Mouse (Mus musculus) forebrain, embryonic 12.5 days (tissue): ENCODE measurements around the gene Lcn2. TPM values are rescaled to one million over a fixed set of nuclear protein-coding genes. Genes with fewer than 3 reads are reported as not detected.

Experiments
- ATAC-seq: fragments of 200-750 bp; cut with Nextera tagmentation; 2 replicates; pipeline ENCODE4 v1.8.0; 2017; ENCODE audit warnings: moderate TSS enrichment; ENCODE audit not compliant: low FRiP score
- H3K27ac ChIP-seq: fragments of 300-500 bp; sonication (generic); 2 replicates; pipeline ENCODE4 v1.5.1; 2016; ENCODE audit warnings: mild to moderate bottlenecking
- H3K27me3 ChIP-seq: fragments of 300-500 bp; sonication (generic); 2 replicates; pipeline ENCODE4 v1.6.1; 2016; ENCODE audit warnings: mild to moderate bottlenecking
- H3K36me3 ChIP-seq: fragments of 300-500 bp; sonication (generic); replicated peaks from 2 replicates; pipeline ENCODE4 v1.6.1; 2016; ENCODE audit warnings: mild to moderate bottlenecking
- H3K4me1 ChIP-seq: fragments of 300-500 bp; sonication (generic); 2 replicates; pipeline ENCODE4 v1.6.1; 2016
- H3K4me2 ChIP-seq: fragments of 300-500 bp; sonication (generic); 2 replicates; pipeline ENCODE4 v1.6.1; 2016; ENCODE audit warnings: mild to moderate bottlenecking, moderate library complexity
- H3K4me3 ChIP-seq: fragments of 300-500 bp; sonication (generic); replicated peaks from 2 replicates; pipeline ENCODE4 v1.5.1; 2016; ENCODE audit warnings: mild to moderate bottlenecking
- H3K9ac ChIP-seq: fragments of 300-500 bp; sonication (generic); 2 replicates; pipeline ENCODE4 v1.6.1; 2016; ENCODE audit warnings: mild to moderate bottlenecking
- H3K9me3 ChIP-seq: fragments of 300-500 bp; sonication (generic); 2 replicates; pipeline ENCODE4 v1.6.1; 2016
- WGBS: fragments of 180-500 bp; shearing (Covaris S2); methylation state at CpG from one replicate; pipeline ENCODE4 v1.1.7; 2016; 5-methylcytosine and 5-hydroxymethylcytosine counted together
- polyA plus RNA-seq: library from polyadenylated mRNA; unstranded; fragments of >200 nt; fragmentation: Nextera tagmentation; extraction: Ambion mirVana; gene quantifications from 2 replicates; pipeline ENCODE4 v1.2.1, GENCODE M21; 2016

The Lcn2 gene
- 0.45 and 0.50 TPM in 2 replicates for polyA plus RNA-seq

DNA sequence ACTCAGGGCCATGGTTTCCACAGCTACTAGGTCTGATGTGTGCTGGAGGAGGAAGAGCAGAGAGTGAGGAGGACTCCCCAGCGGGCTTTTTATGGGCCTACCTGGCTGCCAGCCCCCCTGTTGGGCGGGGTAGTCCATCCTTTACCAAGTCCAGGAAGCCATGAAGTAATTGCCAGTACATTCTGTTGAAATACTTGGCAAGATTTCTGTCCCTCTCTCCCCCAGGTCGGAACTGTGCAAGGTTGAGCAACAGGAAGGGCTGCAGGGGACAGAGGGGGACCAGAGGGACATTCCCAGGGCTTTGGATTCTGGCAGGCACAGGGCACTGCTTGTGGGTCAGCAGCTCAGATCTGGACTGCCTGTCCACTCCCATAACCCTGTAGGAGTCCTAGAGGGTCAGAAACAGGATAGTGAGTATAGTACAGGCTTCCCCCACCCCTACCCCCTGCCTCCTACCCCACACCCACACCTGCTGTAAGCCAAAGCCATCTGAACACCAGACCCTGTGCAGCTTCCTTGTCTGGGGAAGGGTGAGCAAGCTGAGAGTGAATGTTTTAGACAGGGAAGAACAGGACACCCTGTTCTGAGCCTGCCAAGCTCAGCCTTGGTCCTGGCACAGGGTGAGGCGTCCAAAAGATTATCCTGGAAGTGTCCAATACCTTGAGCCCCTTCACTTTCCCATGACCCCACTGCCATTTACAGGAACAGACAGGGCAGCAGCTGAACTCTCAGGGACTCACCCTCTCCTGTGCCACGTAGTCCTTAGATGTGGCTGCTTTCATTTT lies at the start of gene Lcn2:
Gene Lcn2, minus strand, starts transcription at position 547 of the 785 bp plus-strand sequence.
- Histone ChIP-seq H3K9ac (no peak within 1 kb of the TSS), H3K4me3 (no peak within 1 kb of the TSS), H3K36me3 (no peaks in the 10 kb centered on the region), H3K9me3 (no peaks in the 10 kb centered on the region), H3K27ac (no peak within 1 kb of the TSS), H3K4me1 (no peaks in the 10 kb centered on the region), H3K4me2 (no peak within 1 kb of the TSS), H3K27me3 (peaks cover 6% of the 10 kb centered on the region)
- no peak for ATAC-seq
- WGBS, result 62% methylated on average over 5 of the region's 5 CpGs

DNA sequence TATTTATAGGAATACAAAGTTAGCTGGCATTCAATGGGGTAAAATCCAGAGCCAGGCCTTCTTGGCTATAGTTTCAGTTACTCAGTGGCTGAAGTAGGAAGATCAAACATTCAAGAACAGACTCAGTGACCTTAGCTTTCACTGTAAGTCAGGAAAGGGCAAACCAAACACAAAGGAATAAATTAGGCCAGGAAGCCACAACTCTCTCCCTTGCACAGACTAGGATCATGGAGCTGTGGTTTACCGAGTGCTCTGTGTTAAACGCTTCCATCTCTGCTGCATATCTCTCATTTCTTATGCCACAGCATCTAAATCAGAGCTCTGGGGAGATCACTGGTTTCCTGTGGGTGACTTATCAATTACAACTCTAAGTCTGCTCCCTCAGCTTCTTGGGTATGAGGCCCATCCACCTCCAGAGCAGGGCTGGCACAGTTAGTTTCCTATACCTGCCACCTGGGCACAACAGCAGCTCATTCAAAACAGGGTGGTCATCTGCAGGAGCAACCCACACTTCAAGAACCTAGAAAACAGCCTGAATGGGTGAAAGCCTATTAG lies 49.6 kb upstream of the Lcn2 start:
- Histone ChIP-seq H3K27ac (peak overlapping the region; percentile 81), H3K9ac (0 out of 2 replicates have a peak overlapping the region, but pooled peaks have one; percentile 17), H3K4me2 (no peak overlapping the region), H3K36me3 (no peaks in the 10 kb centered on the region), H3K27me3 (no peaks in the 10 kb centered on the region), H3K4me3 (no peak overlapping the region), H3K9me3 (no peaks in the 10 kb centered on the region), H3K4me1 (peaks cover 41% of the 10 kb centered on the region)
- ATAC-seq, result no peak
- 67% methylated on average over 2 of the region's 2 CpGs for WGBS

DNA sequence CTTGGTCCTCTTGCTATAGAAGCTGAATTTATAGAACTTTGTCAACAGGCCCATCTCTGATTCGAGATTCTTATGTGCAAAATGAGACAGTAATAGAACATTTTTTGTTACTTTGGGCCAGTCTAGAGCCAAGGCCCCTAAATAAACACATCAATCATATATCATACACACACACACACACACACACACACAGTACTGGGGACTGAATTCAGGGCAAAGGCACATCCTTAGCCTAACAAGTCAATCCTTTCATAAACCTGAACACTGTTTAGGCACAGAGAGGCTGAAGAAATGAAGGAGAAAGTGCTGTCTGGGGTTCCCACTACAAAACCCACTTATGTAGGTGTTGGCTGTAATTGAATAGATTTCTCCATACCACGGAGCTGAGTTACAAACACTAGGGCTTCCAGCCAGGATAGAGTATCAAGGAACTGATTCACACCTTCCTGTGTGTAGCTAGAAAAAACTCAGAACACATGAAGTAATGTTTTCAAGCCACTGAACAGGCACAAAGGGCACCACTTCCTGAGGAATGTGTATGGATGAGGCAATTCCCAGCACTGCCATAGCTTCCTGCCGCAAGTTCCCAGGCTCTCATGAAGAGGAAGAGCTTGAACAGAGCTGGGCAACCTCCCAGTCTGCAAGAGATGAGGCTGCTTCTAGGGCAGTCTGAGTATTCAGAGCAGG lies 48.8 kb upstream of the Lcn2 start:
- Histone ChIP-seq H3K36me3 (no peaks in the 10 kb centered on the region), H3K27me3 (no peaks in the 10 kb centered on the region), H3K4me1 (peaks cover 41% of the 10 kb centered on the region), H3K27ac (peak overlapping the region; percentile 81), H3K9ac (no peak overlapping the region; the same call in 1 of the 2 replicates), H3K4me2 (no peak overlapping the region), H3K4me3 (no peak overlapping the region), H3K9me3 (no peaks in the 10 kb centered on the region)
- WGBS, result 43% methylated on average over 3 of the region's 3 CpGs
- ATAC-seq, result peak; percentile 39; the same call in 1 of the 2 replicates

DNA sequence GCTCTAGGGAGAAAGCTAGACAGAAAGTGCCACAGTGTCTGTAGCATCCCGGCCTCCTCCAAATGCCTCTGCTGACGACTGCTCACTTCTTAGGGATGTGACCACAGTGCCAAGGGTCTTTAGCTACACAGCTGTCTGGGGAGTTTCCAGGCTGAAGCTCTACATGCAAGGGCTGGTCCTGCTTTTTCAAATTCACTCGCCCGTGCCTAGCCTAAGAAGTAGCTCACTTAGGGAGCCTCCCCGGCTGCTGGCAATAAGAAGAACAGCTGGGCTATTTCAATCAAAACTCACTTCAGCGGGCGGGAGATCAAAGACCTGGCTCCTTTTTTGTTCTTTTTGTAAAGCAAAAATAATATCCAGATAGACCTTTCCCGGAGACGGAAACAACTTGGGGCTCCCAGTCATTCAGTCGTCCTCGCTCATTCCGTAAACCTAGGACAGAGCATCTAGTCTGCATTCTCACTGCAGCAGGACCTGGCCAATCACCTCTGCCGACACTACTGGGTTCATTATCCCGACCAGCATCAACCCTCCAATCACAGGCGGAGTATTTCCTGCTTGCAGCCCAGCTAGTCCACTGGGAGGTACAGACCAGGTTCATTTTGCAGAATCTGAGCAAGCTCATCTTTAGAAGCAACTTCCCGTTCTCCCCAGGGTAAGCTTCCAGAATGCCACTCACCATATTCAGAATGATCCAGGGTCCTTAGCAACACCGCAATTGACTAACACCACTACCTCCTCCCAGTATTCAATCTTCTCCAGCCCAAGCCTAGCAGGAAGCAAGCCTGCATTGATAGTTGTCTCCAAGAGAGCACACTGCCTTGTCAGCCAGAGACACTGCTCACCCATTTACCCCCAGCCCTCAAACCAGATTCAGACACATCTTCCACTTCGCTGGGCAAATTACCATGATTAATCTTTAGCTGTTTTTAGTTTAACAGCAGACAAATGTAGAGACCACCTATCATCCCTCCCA lies 42.9 kb upstream of the Lcn2 start:
- 6% methylated on average over 18 of the region's 18 CpGs for WGBS
- H3K9ac ChIP-seq, result peak overlapping the region; percentile 55
- ATAC-seq, result peak; percentile 97
- H3K27me3 ChIP-seq, result no peaks in the 10 kb centered on the region
- H3K4me1 ChIP-seq, result peaks cover 46% of the 10 kb centered on the region
- H3K9me3 ChIP-seq, result no peaks in the 10 kb centered on the region
- H3K36me3 ChIP-seq, result no peaks in the 10 kb centered on the region
- peak overlapping the region; percentile 71 for H3K4me2 ChIP-seq
- peak overlapping the region; percentile 89 for H3K27ac ChIP-seq
- peak overlapping the region; percentile 46 for H3K4me3 ChIP-seq

DNA sequence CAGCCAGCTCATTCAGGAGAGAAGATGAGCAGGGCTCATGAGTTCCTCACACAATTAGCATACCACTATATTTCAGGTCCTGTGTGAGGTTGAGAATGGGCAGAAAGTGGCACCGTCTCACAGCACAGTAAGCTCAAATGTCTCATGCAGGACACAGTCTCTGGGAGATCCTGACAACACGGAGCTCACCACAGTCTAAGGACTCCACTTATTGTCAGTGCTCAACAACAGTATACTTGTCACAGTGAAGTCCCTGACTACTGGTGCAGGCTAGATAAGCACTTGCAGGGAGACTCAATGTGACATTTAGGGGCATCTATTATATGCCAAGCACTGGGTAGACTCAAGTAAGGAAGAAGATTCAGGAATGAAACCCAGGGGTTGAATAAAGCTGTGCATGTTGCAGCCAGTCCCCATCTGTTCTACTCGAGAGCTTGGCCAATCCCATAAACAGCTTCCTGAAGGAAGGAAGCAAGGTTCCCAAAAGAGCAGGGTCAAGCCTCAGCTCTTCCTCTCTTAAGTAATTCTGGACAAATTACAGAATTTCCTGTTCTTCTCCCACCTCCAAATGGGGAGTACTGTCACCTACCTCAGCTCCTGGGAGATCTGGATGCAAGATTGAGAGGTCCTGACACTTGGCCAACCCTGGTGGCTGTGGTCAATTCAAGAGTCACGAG lies 41.3 kb upstream of the Lcn2 start:
- Histone ChIP-seq H3K4me3 (no peak overlapping the region), H3K9ac (no peak overlapping the region)

GRCm38 (mm10) chr2:32428262-32428722 lies 40.2 kb upstream of the Lcn2 start:
- Histone ChIP-seq H3K4me3 (peak overlapping the region; percentile 20), H3K36me3 (no peaks in the 10 kb centered on the region), H3K9me3 (no peaks in the 10 kb centered on the region), H3K4me1 (peaks cover 64% of the 10 kb centered on the region), H3K27ac (peak overlapping the region; percentile 85), H3K4me2 (peak overlapping the region; percentile 71), H3K27me3 (no peaks in the 10 kb centered on the region), H3K9ac (0 out of 2 replicates have a peak overlapping the region, but pooled peaks have one; percentile 36)
- 30% methylated on average over 8 of the region's 8 CpGs for WGBS
- ATAC-seq, result peak; percentile 57

More for the DNA sequence above, 41.3 kb upstream of the Lcn2 start:
- peak overlapping the region; percentile 71 for H3K4me2 ChIP-seq
- WGBS, result 69% methylated on average over 4 of the region's 4 CpGs
- H3K27me3 ChIP-seq, result no peaks in the 10 kb centered on the region
- peaks cover 53% of the 10 kb centered on the region for H3K4me1 ChIP-seq
- no peaks in the 10 kb centered on the region for H3K36me3 ChIP-seq
- no peak for ATAC-seq
- no peaks in the 10 kb centered on the region for H3K9me3 ChIP-seq
- peak overlapping the region; percentile 85 for H3K27ac ChIP-seq

GRCm38 (mm10) chr2:32427720-32428119 lies 39.7 kb upstream of the Lcn2 start:
- no peak overlapping the region for H3K4me3 ChIP-seq
- WGBS, result 74% methylated on average over 5 of the region's 5 CpGs

GRCm38 (mm10) chr2:32426141-32426540 lies 38.1 kb upstream of the Lcn2 start:
- H3K27ac ChIP-seq, result no peak overlapping the region
- H3K36me3 ChIP-seq, result peaks cover 2% of the 10 kb centered on the region; the same call in 1 of the 2 replicates
- H3K27me3 ChIP-seq, result no peaks in the 10 kb centered on the region
- H3K4me1 ChIP-seq, result peaks cover 67% of the 10 kb centered on the region
- no peak overlapping the region for H3K4me2 ChIP-seq
- H3K9ac ChIP-seq, result no peak overlapping the region
- WGBS, result 100% methylated on average over 1 of the region's 1 CpGs
- ATAC-seq, result no peak
- no peak overlapping the region for H3K4me3 ChIP-seq
- H3K9me3 ChIP-seq, result no peaks in the 10 kb centered on the region

More at GRCm38 (mm10) chr2:32427720-32428119, 39.7 kb upstream of the Lcn2 start:
- Histone ChIP-seq H3K9ac (no peak overlapping the region), H3K4me2 (peak overlapping the region; percentile 71), H3K4me1 (peaks cover 70% of the 10 kb centered on the region), H3K36me3 (no peaks in the 10 kb centered on the region), H3K9me3 (no peaks in the 10 kb centered on the region), H3K27ac (peak overlapping the region; percentile 85), H3K27me3 (no peaks in the 10 kb centered on the region)
- no peak for ATAC-seq

- Histone ChIP-seq H3K27ac (peak overlapping the region; percentile 84; the same call in 1 of the 2 replicates), H3K4me1 (peaks cover 63% of the 10 kb centered on the region), H3K36me3 (peaks cover 7% of the 10 kb centered on the region), H3K27me3 (no peaks in the 10 kb centered on the region), H3K9ac (no peak overlapping the region), H3K4me2 (no peak overlapping the region), H3K4me3 (no peak overlapping the region), H3K9me3 (no peaks in the 10 kb centered on the region)
- WGBS, result 90% methylated on average over 5 of the region's 5 CpGs
- no peak for ATAC-seq
Observed at GRCm38 (mm10) chr2:32425568-32425967, 37.5 kb upstream of the Lcn2 start.

DNA sequence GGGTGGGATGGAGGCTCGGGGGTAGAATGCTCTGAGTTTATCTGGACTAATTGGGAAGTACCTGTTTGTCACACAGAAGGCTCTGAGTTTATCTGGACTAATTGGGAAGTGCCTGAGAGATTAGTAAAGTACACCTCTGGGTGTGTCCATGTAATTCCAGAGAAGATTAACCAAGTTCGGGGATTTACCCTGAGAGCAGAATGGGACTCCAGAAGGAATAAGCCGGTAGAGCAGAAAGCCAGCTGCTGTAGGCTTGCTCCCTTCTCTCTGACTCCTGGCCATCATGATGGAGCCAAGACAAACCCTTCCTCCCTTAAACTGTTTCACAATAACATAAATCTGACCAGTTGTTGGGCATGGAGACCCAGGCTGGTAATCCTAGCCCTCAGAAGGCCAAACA lies 36.7 kb upstream of the Lcn2 start:
- Histone ChIP-seq H3K4me1 (peaks cover 56% of the 10 kb centered on the region), H3K36me3 (peaks cover 15% of the 10 kb centered on the region), H3K27me3 (no peaks in the 10 kb centered on the region), H3K9me3 (no peaks in the 10 kb centered on the region), H3K9ac (no peak overlapping the region), H3K4me2 (no peak overlapping the region), H3K27ac (peak overlapping the region; percentile 84), H3K4me3 (no peak overlapping the region)
- no peak for ATAC-seq
- WGBS, result 15% methylated on average over 3 of the region's 3 CpGs
